Mouse (Mus musculus): ENCODE measurements around the gene Nipal3. TPM values are rescaled to one million over a fixed set of nuclear protein-coding genes. Genes with fewer than 3 reads are reported as not detected.

Gene Nipal3
- polyA plus RNA-seq, 1 experiment from 2014 or later = 5.8 TPM

- H3K9me3 ChIP-seq (ENCODE audit: control insufficient read depth, low read length) = no peaks in the 10 kb centered on the region
These were observed 74.8 kb downstream of the Nipal3 start for GRCm38 (mm10) chr4:135419996-135420395.

GRCm38 (mm10) chr4:135416367-135416766 is 78.5 kb downstream of the Nipal3 start:
- Histone ChIP-seq H3K4me1 (replicated peaks; ENCODE audit: control insufficient read depth, insufficient read depth, low read length) (no peaks in the 10 kb centered on the region), H3K4me3 (ENCODE audit: low read depth, low read length) (no peak overlapping the region), H3K9me3 (ENCODE audit: control insufficient read depth, low read length) (no peaks in the 10 kb centered on the region), H3K27ac (ENCODE audit: low read depth, low read length) (no peak overlapping the region), H3K9ac (ENCODE audit: low read depth, low read length) (no peak overlapping the region), H3K4me2 (replicated peaks; ENCODE audit: low read depth, low read length) (no peak overlapping the region), H3K36me3 (ENCODE audit: control insufficient read depth, insufficient read depth, low read length) (no peaks in the 10 kb centered on the region), H3K27me3 (ENCODE audit: control insufficient read depth, insufficient read depth, low read length) (no peaks in the 10 kb centered on the region)
- DNase-seq (ENCODE audit: low spot score) (no peak), ATAC-seq (ENCODE audit: low FRiP score) (no peak)
- WGBS = 88% methylated on average over 21 of the region's 21 CpGs

More at GRCm38 (mm10) chr4:135419996-135420395, 74.8 kb downstream of the Nipal3 start:
- Histone ChIP-seq H3K27me3 (ENCODE audit: control insufficient read depth, insufficient read depth, low read length) (no peaks in the 10 kb centered on the region), H3K4me3 (ENCODE audit: low read depth, low read length) (no peak overlapping the region), H3K4me1 (replicated peaks; ENCODE audit: control insufficient read depth, insufficient read depth, low read length) (no peaks in the 10 kb centered on the region), H3K36me3 (ENCODE audit: control insufficient read depth, insufficient read depth, low read length) (no peaks in the 10 kb centered on the region), H3K27ac (ENCODE audit: low read depth, low read length) (no peak overlapping the region), H3K4me2 (replicated peaks; ENCODE audit: low read depth, low read length) (no peak overlapping the region), H3K9ac (ENCODE audit: low read depth, low read length) (no peak overlapping the region)
- DNase-seq (ENCODE audit: low spot score) (no peak), ATAC-seq (ENCODE audit: low FRiP score) (no peak)
- 88% methylated on average over 21 of the region's 21 CpGs for WGBS

DNA sequence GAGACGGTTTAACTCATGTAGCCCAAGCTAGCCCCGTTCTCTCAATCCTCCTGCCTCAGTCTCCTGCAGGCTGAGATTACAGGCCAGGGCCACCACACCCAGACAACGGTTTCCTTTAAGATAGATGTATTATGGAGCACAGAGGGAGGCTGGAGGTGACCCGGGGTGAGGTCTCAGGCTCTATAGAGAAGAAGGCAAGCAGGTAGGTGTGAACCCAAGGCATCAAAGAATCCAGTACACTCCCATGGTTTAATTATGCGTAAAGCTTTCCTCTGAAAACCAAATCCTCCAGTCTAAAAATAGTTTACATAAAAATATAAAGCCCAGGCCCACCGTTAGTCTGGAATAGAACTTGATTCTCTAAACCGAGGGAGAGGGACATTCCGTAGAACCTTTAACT is 81.3 kb downstream of the Nipal3 start:
- Histone ChIP-seq H3K27ac (ENCODE audit: low read depth, low read length) (no peak overlapping the region), H3K4me2 (replicated peaks; ENCODE audit: low read depth, low read length) (no peak overlapping the region), H3K36me3 (ENCODE audit: control insufficient read depth, insufficient read depth, low read length) (no peaks in the 10 kb centered on the region), H3K9ac (ENCODE audit: low read depth, low read length) (no peak overlapping the region), H3K4me1 (replicated peaks; ENCODE audit: control insufficient read depth, insufficient read depth, low read length) (no peaks in the 10 kb centered on the region), H3K27me3 (ENCODE audit: control insufficient read depth, insufficient read depth, low read length) (no peaks in the 10 kb centered on the region), H3K9me3 (ENCODE audit: control insufficient read depth, low read length) (no peaks in the 10 kb centered on the region), H3K4me3 (ENCODE audit: low read depth, low read length) (no peak overlapping the region)
- DNase-seq (ENCODE audit: low spot score) = no peak
- ATAC-seq (ENCODE audit: low FRiP score) = no peak
- 83% methylated on average over 8 of the region's 8 CpGs for WGBS

DNA sequence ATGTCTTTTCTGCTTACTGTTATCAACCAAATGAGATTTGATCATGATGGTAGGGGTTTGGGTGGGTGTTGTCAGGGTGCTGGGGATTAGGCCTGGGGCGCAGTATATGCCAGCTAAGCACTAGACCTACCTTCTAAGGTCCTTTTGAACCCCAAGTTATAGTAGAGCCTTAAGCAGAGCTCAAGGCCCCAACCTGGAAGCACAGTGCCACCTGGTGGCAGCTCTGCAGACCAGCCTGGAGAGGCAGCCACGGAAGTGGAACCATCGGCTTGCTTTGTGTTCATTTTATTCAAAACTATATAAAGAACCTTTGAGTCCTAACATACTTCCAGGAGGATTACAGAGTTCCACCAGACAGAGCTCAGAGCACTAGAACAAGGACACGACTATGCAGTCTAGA is 83.2 kb downstream of the Nipal3 start:
- 49% methylated on average over 4 of the region's 4 CpGs for WGBS
- ATAC-seq (ENCODE audit: low FRiP score) (no peak), DNase-seq (ENCODE audit: low spot score) (peak; percentile 72)
- no peak overlapping the region for H3K4me3 ChIP-seq (ENCODE audit: low read depth, low read length)
- no peaks in the 10 kb centered on the region for H3K27me3 ChIP-seq (ENCODE audit: control insufficient read depth, insufficient read depth, low read length)
- H3K9ac ChIP-seq (ENCODE audit: low read depth, low read length) = no peak overlapping the region
- H3K36me3 ChIP-seq (ENCODE audit: control insufficient read depth, insufficient read depth, low read length) = no peaks in the 10 kb centered on the region
- no peak overlapping the region for H3K27ac ChIP-seq (ENCODE audit: low read depth, low read length)
- no peaks in the 10 kb centered on the region for H3K9me3 ChIP-seq (ENCODE audit: control insufficient read depth, low read length)
- no peak overlapping the region for H3K4me2 ChIP-seq (replicated peaks; ENCODE audit: low read depth, low read length)
- no peaks in the 10 kb centered on the region for H3K4me1 ChIP-seq (replicated peaks; ENCODE audit: control insufficient read depth, insufficient read depth, low read length)

DNA sequence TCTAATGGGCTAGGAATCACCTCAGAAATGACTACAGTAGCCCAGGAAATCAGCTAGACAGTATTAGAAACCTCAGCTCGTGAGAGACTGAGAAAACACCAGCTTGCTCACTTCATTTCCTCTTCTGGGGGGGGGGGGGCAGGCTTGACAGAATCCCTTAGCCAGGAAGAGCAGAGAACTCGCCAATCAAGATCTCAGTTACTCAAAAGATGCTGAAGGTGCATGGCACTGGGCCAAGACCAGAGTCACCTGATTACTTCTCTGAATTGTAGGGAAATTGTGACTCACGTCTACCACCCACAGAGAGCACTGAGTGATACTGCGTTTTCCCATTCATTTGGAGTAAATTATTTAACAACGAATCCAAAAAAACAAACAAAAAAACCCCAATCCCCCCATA is 88.7 kb downstream of the Nipal3 start:
- H3K9ac ChIP-seq (ENCODE audit: low read depth, low read length) = no peak overlapping the region
- DNase-seq (ENCODE audit: low spot score) = no peak
- 57% methylated on average over 5 of the region's 5 CpGs for WGBS

GRCm38 (mm10) chr4:135404916-135405315 is 89.9 kb downstream of the Nipal3 start:
- no peak overlapping the region for H3K4me3 ChIP-seq (ENCODE audit: low read depth, low read length)
- no peaks in the 10 kb centered on the region for H3K27me3 ChIP-seq (ENCODE audit: control insufficient read depth, insufficient read depth, low read length)
- ATAC-seq (ENCODE audit: low FRiP score) (no peak), DNase-seq (ENCODE audit: low spot score) (no peak)
- H3K9me3 ChIP-seq (ENCODE audit: control insufficient read depth, low read length) = no peaks in the 10 kb centered on the region
- H3K36me3 ChIP-seq (ENCODE audit: control insufficient read depth, insufficient read depth, low read length) = no peaks in the 10 kb centered on the region
- H3K4me2 ChIP-seq (replicated peaks; ENCODE audit: low read depth, low read length) = no peak overlapping the region
- no peaks in the 10 kb centered on the region for H3K4me1 ChIP-seq (replicated peaks; ENCODE audit: control insufficient read depth, insufficient read depth, low read length)
- no peak overlapping the region for H3K27ac ChIP-seq (ENCODE audit: low read depth, low read length)
- 78% methylated on average over 2 of the region's 2 CpGs for WGBS
- H3K9ac ChIP-seq (ENCODE audit: low read depth, low read length) = no peak overlapping the region

More for the DNA sequence above, 88.7 kb downstream of the Nipal3 start:
- no peaks in the 10 kb centered on the region for H3K36me3 ChIP-seq (ENCODE audit: control insufficient read depth, insufficient read depth, low read length)
- ATAC-seq (ENCODE audit: low FRiP score) = no peak
- H3K4me1 ChIP-seq (replicated peaks; ENCODE audit: control insufficient read depth, insufficient read depth, low read length) = no peaks in the 10 kb centered on the region
- no peak overlapping the region for H3K4me2 ChIP-seq (replicated peaks; ENCODE audit: low read depth, low read length)
- H3K27me3 ChIP-seq (ENCODE audit: control insufficient read depth, insufficient read depth, low read length) = no peaks in the 10 kb centered on the region
- no peak overlapping the region for H3K4me3 ChIP-seq (ENCODE audit: low read depth, low read length)
- no peaks in the 10 kb centered on the region for H3K9me3 ChIP-seq (ENCODE audit: control insufficient read depth, low read length)
- no peak overlapping the region for H3K27ac ChIP-seq (ENCODE audit: low read depth, low read length)

DNA sequence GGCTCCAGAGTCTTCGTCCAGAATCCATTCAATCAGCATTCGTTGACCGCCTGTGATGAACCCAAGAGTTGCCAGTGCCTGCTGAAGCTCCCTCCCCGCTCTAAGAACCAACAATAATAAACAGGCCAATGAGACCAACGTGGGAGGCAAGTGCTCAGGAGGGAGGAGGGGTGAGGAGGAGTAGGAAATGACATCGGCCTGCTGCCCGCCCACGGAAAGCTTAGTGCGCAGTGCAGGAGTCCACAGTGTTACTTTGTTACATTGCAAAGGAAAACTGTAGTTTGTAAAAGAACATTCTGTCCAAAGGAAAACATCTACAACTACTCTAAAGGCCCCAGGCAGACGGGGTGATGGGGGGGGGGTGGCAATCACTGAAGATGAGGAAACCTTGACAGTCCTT is 90.8 kb downstream of the Nipal3 start:
- no peak overlapping the region for H3K9ac ChIP-seq (ENCODE audit: low read depth, low read length)
- H3K36me3 ChIP-seq (ENCODE audit: control insufficient read depth, insufficient read depth, low read length) = no peaks in the 10 kb centered on the region
- no peak overlapping the region for H3K27ac ChIP-seq (ENCODE audit: low read depth, low read length)
- DNase-seq (ENCODE audit: low spot score) (no peak), ATAC-seq (ENCODE audit: low FRiP score) (no peak)
- 0 out of 2 replicates have a peak, but pooled peaks cover 2% of the 10 kb centered on the region for H3K27me3 ChIP-seq (ENCODE audit: control insufficient read depth, insufficient read depth, low read length)
- WGBS = 75% methylated on average over 10 of the region's 10 CpGs
- H3K4me3 ChIP-seq (ENCODE audit: low read depth, low read length) = no peak overlapping the region
- H3K4me1 ChIP-seq (replicated peaks; ENCODE audit: control insufficient read depth, insufficient read depth, low read length) = no peaks in the 10 kb centered on the region
- no peak overlapping the region for H3K4me2 ChIP-seq (replicated peaks; ENCODE audit: low read depth, low read length)
- H3K9me3 ChIP-seq (ENCODE audit: control insufficient read depth, low read length) = no peaks in the 10 kb centered on the region

DNA sequence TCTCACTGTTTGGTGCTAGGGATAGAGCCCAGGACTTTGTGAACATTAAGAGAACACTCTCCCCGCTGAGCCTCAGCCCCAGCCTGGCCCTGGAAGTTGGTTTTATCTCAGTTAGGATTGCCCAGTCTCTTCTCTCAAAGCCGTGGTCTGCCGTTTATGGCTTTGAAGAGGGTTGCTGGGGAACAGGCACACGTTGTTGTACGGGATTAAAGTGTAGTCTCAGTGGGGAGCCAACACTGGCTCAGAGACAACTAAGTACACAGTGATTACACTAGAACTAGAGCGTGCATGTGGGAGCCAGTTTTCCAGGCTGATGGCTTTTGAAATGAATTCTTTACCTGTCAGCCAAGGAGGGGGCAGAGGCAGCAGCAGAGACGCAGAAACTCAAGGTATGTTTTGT is 93.0 kb downstream of the Nipal3 start:
- DNase-seq (ENCODE audit: low spot score) = no peak

GRCm38 (mm10) chr4:135397991-135398390 is 96.8 kb downstream of the Nipal3 start, which contains the start of gene Ncmap:
Gene Ncmap (minus strand): TSS chr4:135398227.
- H3K27ac ChIP-seq (ENCODE audit: low read depth, low read length) = no peak within 1 kb of the TSS

More for the DNA sequence above, 93.0 kb downstream of the Nipal3 start:
- Histone ChIP-seq H3K9ac (ENCODE audit: low read depth, low read length) (no peak overlapping the region), H3K4me2 (replicated peaks; ENCODE audit: low read depth, low read length) (no peak overlapping the region), H3K4me1 (replicated peaks; ENCODE audit: control insufficient read depth, insufficient read depth, low read length) (peaks cover 2% of the 10 kb centered on the region; the same call in 1 of the 2 replicates), H3K4me3 (ENCODE audit: low read depth, low read length) (no peak overlapping the region), H3K36me3 (ENCODE audit: control insufficient read depth, insufficient read depth, low read length) (no peaks in the 10 kb centered on the region), H3K9me3 (ENCODE audit: control insufficient read depth, low read length) (no peaks in the 10 kb centered on the region), H3K27me3 (ENCODE audit: control insufficient read depth, insufficient read depth, low read length) (peaks cover 17% of the 10 kb centered on the region), H3K27ac (ENCODE audit: low read depth, low read length) (no peak overlapping the region)
- ATAC-seq (ENCODE audit: low FRiP score) = no peak
- 46% methylated on average over 7 of the region's 7 CpGs for WGBS

More at GRCm38 (mm10) chr4:135397991-135398390, 96.8 kb downstream of the Nipal3 start, which contains the start of gene Ncmap:
- H3K36me3 ChIP-seq (ENCODE audit: control insufficient read depth, insufficient read depth, low read length) = no peaks in the 10 kb centered on the region
- peaks cover 2% of the 10 kb centered on the region; the same call in 1 of the 2 replicates for H3K4me1 ChIP-seq (replicated peaks; ENCODE audit: control insufficient read depth, insufficient read depth, low read length)
- WGBS = under 1% methylated on average over 29 of the region's 29 CpGs
- DNase-seq (ENCODE audit: low spot score) (peak; percentile 36), ATAC-seq (ENCODE audit: low FRiP score) (no peak)
- H3K4me2 ChIP-seq (replicated peaks; ENCODE audit: low read depth, low read length) = peak within 1 kb of the TSS; percentile 52
- H3K4me3 ChIP-seq (ENCODE audit: low read depth, low read length) = peak within 1 kb of the TSS; percentile 31
- H3K9ac ChIP-seq (ENCODE audit: low read depth, low read length) = peak within 1 kb of the TSS; percentile 21; the same call in 1 of the 2 replicates
- H3K9me3 ChIP-seq (ENCODE audit: control insufficient read depth, low read length) = no peaks in the 10 kb centered on the region
- peaks cover 22% of the 10 kb centered on the region for H3K27me3 ChIP-seq (ENCODE audit: control insufficient read depth, insufficient read depth, low read length)

All from hindbrain, embryonic 11.5 days (tissue).